Mouse (Mus musculus) erythroblast, adult 5-6 weeks (primary cell): ENCODE measurements at regions not wholly inside any gene's neighbourhood (a gene's known extent, or its start where the extent isn't known, plus 50 kb on each side); places are given as distances from the start of the nearest gene placed in this dataset.
A peak's percentile ranks its signal among the peaks of the same experiment; 100 is the strongest.

ENCODE experiments used
- ATAC-seq: replicated peaks from 2 replicates; pipeline ENCODE4 v1.8.0; 2016; ENCODE audit warnings: moderate number of reproducible peaks, mild to moderate bottlenecking, moderate TSS enrichment, inconsistent platforms; ENCODE audit not compliant: poor library complexity, low FRiP score, severe bottlenecking

DNA sequence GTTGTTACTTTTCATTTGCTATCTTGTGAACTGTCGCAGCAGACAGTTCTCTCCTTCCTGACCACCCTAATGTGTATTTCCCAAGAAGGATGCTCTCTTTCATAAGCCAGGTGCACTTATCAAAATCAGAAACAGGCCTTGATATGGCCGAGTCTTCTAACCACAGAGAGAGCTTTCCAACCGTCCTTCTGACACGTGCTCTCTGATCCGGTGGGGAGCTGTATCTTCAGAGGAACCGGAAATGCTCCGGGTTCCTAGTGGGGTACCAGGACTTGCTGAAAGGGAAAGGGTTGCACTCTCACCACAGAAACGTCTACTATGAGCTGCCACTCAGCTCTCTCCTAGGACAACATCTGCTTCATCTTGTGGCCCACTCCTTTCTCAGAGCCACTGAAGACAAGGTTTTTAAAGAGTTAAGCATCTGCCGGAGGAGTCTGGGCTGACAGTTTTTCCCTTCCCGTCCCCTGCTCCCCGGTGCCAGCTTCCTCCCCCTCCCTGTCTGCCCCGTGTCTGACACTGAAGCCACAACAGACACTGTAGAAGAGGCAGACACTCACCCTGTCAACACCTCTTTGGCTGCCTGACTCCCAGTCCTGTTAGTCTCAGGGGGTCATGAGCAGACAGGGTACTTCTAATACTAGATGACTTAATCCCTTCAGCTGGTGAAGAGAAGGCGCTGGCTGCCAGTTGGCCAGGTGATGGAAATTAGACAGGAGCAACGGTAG is 327.0 kb upstream of the Runx1 start:
- ATAC-seq = no peak

DNA sequence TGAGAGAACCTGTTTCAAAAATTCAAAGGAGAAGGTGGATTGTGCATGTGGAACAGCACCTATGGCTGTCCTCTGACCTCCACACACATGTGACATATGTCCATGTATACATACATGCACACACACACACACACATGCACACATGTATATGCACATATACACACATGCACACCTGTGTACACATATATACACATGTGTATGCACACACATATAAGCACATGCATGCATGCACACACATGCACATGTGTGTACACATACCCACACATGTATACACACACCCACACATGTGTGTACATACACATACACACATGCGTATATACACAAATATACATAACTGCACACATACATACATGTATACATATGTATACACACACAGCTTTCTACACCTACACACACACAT is 326.1 kb upstream of the Runx1 start:
- ATAC-seq = no peak

DNA sequence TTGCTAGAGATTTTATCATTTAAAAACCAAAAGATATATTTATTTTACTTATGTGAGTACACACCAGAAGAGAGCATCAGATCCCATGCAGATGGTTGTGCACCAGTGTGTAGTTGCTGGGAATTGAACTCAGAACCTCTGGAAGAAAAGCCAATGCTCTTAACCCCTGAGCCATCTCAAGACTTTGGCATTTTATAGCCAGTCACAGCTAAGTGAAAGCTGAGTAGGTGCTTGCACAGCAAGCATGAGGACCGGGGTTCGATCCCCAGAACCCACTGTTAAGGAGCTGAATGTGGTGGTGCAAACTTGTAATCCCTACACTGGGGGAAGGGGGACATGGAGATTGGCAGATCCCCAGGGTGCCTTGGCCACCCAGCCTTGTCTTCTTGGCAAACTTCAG is 325.7 kb upstream of the Runx1 start:
- ATAC-seq = no peak

DNA sequence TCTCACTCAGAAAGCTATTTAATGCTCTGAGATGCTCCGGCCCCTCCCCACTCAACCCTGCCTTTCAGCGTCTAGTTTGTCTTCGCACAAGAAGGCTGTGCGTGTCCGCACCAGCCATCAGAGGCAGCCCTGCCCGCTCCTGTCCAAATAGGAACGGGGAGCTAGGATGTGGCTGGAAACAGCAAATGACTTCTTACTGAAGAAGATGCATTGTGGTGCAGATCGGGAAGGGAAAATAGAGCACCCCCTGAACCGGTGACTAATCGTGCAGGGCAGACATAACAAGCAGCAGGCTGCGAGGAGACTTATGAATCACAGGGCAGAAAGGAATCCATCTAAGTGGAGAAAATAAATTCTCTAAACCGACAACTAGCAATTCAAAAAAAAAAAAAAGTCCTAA is 324.5 kb upstream of the Runx1 start:
- no peak for ATAC-seq

DNA sequence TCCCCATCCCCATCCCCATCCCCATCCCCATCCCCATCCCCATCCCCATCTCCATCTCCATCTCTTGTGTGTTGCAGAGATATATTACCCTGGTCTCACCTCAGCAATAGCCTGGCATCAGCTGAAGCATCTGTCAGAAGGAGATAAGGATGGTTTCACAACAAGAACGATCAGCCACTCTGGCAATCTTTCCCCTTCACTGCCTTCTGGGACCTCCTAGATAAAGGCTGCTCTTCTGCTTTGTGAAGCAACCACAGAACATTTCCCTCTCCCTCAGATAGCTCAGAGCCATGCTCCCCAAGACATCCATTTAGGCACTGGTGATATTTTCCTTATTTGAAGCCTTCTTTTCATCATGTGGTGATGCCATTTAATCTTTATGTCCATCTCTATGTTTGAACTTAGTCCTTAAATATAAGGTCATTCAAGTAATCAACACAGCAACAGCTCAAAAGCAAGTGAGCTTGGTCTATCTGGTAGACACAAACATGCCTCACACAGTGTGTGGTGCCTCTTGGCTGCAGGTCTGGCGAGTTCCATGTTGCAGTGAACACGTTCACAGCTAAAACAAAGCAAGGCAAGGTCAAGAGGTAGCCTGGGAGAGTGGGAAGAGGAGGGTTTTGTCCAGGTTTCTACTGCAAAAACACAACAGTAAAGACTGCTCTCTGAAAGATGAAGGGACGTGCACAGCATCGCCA is 321.7 kb upstream of the Runx1 start:
- ATAC-seq = peak; percentile 83

DNA sequence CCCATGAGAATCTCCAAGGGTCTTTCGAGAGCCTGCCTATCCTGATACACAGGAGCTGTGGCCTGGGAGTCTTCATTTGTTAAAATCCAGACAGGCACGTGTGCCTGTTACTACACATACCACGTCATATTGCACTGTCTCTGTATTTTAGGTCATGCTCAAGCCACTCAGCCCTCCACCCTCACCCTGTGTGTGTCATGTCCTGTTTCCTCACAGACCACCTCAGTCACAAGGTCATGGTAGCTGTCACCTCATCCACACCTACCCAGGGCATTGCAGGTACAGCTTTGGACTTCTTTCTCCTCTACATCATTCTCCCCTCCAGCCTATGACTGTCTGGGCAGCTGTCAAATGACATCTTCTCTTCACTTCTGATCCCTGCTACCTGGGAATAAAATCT is 320.9 kb upstream of the Runx1 start:
- ATAC-seq = no peak

DNA sequence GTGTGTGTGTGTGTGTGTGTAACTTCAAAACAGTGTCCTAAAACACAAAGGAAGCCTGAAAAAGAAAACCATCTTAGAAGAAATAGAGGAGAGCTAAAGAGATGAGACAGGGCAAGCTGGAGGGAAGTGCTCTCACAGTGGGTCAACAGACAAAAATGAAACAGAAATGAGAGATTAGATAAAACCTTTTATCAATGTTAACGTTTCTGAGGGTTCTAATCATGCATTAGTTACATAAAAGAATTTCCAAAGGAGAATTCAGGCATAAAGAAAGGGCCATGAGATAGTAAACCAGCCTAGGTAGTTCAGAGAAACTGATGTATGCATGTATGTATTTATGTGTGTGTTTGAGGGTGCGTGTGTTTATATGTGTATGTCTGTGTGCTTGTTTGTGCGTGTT is 319.7 kb upstream of the Runx1 start:
- ATAC-seq = no peak

DNA sequence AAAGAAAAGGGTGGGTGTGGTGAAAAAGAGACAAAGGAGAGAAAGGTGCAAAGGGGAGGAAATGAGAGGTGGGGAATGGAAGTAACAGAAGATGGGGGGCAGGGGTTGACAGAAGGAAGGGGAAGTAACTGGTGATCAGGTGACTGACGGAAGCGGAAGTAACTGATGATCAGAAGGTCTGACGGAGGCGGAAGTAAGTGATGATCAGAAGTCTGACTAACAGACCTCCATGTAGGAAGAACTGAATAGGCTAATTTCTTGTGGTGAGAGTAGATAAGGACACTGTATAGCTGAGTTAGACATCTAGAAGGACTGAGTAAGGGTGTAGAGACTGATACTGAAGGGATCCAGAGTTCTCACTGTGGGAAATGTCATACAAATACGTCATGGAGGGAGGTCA is 318.1 kb upstream of the Runx1 start:
- no peak for ATAC-seq

DNA sequence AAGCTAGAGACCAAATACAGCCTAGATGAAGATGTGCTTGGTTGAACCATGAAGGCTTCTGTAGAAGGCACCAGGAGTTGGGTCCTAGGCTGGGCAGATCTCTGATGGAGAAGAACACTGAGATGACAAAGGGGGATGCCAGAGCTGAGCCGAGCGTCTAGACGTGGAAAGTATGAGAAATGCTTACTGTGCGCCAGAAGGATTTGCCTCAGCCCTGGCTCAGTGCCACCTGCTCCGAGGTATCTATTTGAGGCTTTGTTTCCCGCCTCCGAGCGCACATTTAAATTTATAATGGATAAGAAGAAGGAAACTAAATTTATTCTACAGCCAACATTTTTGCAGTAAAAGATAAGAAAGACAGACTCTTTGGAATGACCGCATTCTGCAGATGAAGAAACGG is 317.2 kb upstream of the Runx1 start:
- no peak for ATAC-seq

DNA sequence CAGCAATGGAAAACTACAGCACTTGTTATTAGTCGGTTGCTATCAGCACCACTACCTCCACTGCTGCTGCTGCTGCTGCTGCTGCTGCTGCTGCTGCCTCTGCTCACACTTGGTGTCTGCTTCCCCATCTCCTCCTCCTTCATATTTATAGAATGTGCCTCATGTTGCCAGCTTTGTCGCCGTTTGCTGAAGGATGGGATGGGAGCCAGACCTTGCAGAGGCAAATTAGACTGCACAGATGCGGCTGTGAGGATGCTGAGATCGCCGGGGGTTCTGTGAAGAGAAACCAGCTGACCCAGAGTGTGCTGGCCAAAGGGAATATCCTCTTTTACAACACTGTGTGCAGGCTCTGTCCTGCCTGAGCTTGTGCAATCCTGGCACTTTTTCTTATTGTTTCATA is 316.0 kb upstream of the Runx1 start:
- no peak for ATAC-seq

DNA sequence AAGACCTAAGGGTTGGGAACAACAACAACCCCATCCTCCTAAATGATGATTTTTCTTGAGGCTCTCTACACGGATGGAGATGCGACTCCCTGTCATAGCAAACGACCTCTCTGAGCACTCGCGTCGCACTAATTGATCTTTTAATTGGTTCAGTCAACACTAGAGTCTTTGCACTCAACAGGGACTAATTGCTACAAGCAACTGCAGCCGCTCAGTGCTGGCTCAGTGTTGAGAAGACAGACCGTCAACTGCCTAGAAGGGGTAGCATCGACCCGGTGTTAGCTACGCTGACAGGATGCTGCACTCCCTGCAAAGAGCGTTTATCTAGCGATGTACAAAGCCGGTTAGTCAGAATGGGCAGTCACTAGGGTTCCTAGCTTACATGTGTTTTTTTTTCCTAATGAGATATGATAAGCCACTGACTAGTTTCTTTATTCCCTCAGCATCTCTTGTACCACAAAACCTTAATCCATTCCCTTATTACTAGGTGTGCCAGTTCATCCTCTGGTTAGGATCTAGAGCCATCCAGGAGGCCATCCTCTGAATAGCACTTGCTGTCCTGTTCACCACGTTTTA is 314.7 kb upstream of the Runx1 start:
- ATAC-seq = no peak

DNA sequence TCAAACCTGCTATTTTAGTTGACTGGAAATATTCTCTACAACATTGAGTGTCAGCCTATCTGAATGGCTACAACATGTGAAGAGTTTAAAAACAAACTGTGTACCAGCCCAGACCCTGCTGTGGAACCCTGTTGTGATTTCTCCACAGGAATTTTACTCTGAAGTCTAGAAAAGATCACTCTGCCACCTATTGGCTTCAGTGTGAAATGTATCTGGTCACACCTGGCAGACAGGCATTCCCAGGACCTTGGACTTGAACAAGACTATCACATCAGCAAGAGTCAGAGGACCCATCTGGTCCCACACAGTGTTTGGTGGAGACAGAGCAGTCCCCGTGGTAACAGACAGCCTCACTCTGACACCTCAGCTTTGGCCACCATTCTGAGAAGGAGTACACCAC is 311.3 kb upstream of the Runx1 start:
- peak; percentile 47 for ATAC-seq

DNA sequence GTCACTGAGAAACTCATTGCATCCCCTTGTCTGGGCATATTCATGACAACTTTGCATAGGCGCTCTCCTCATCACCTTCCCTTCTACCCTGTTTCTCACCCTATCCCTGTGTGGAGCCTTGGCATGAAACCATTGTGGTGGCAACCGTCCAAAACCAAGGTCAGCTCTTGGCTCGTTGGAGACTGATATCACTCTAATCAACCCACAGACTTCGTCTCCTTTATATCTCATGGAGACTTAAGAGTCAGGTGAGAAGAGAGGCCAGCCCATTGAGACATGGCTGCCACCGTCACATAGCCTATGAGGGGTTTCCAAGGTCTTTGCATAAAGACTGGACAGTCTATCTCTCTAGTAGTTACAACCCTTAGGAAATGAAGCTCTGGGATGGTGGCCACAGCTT is 305.5 kb upstream of the Runx1 start:
- ATAC-seq = peak; percentile 53

DNA sequence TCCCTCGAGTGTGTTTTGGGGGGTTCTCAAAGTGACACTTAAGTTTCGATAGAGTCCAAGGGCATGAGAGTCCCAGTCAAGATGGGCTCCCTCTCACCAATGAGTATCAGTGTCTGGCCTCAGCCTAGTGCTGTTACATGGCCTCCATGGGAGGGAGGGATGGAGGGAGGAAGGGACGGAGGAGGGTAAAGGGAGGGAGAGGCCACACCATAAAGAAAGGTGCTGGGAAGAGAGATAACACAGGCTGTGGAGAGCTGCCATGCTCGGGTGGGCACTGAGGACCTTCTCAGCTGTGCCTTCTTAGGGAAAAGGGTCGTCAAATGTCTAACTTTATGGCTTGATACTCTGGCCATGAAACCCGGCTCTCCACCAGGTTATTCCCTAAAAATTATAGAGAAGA is 304.7 kb upstream of the Runx1 start:
- ATAC-seq = peak; percentile 40

DNA sequence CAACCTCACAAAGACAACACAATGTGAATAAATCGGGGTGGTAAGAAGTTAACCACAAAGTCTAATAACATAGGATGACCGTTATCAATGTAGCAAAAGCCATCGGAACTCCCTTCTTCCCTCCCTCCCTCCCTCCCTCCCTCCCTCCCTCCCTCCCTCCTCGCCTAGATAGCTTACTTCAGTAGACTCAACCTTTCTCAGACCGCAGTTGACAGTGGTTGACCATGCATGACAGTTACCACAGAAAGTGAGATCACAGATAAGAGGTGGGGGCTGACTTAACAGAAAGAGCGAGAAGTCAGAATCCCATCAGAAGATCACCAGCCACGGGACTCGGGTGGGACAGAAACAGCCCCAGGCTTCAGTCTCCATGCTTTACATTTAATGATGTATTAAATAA is 297.8 kb upstream of the Runx1 start:
- ATAC-seq = 0 out of 2 replicates have a peak, but pooled peaks have one; percentile 13

DNA sequence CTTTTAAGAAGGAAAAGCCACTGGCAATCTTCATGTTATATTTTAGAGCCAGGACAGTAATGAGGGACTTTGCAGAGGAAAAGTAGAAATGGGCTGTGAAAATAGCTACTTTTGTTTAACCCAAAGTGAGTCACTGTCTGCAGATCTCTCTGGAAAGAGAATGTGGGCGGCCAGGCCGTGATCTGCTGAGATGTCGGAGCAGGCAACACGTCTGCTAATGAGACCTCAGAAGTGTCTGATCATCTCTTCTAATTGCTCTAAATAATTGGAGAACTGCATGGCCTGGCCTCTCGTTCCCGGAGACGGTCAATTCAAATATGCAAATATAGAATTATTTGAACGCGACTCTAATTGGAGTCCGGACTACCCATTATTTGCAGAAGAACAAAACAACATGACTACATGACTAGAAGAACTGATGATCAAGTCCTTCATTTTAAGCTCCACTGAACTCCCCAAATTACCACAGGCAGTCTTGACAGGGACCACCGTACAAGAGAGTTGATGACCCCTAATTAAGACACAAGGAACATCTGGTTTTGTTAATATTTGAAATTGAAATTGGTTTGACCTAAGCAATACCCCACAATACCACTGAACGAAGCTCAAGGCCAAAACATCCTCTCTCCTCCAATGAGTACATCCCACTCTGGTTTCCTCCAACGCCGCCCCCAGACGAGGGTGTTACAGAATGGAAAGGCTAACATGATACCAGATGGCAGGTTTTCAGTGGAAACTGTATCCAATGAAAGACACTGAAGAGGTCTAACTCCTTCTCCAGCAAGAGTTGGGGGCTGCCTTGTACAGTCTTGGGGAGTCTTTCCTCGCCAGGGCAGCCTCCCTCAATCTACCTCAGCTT is 290.4 kb upstream of the Runx1 start:
- no peak for ATAC-seq

DNA sequence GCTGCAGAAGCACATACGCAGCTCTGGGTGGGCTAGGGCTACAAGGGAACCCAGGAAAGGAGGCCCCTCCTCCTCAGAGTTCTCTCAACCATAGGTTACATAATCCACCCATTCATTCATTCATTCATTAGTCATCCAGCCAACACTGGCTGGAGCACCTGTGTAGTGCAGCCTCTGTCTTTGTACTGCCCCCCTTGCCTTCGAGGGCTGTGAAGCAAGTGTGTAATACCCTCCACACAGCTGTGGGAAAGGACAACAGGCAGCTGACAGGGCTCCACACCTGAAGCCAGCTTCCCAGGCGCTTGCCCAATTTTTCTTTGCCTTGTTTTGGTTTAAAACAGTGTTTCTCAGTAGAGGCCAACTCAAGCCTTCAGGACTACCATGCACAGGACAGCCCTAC is 285.0 kb upstream of the Runx1 start:
- ATAC-seq = no peak

DNA sequence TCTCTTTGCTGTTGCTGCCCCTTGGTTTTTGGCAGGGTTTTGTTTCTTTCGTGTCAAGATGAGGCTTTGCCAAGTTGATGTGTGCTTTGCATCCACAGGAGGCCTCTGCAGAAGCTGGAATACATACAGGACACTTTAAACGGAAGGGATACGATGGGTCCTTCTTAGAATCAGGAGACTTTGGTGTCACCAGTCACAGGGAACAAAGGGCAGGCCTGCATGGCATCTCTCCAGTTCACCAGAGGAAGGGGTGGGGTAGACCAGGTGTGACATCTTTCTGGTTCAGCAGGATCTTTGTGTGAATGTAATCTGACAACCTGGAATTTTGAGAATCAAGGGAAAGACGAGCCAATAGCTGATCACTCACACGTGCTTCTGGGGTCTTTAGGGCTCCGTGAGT is 284.5 kb upstream of the Runx1 start:
- ATAC-seq = no peak

DNA sequence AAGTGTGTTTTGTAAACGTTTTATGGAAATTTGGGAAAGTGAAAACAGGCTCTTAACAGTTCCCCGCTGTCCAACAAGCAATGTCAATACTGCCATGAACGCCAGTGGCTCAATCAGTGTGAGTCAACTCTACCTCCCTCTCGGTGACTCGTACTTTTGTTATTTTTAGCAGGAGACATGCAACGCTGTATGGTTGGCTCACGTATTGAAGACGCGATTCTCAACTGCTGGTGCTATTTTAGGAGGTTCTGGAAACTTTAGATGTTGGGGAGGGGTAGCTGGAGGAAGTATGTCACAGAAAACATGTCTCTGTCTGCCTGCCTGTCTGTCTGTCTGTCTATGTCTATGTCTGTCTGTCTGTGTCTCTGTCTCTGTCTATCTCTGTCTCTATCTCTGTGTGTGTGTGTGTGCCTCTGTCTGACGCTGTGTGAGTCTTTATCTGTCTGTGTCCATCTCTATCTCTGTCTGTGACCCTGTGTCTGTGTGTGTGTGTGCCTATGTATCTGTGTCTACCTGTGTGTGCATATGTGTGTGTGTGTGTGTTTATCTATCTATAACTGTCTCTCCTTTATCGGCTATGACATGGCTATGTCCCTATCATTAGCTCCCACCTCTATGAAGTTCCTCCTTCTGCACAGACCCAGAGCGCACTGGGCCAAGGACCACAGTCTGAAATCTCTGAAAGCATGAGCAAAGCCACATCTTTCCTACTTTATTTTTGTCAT is 283.9 kb upstream of the Runx1 start:
- ATAC-seq = no peak

DNA sequence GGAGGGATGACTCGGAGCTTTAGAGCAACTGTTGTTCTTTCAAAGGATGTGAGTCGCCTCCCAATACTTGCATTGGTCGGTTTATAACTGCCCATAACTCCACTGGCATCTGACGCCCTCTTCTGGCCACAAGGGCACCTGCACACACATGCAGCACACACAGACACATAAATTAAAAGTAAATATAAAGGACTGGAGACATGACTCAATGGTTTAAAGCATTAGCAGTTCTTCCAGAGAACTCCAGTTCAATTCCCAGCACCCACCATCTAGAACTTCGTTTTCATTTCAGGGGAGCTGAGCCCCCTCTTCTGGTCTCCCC is 281.5 kb upstream of the Runx1 start:
- ATAC-seq = no peak
